Mouse (Mus musculus) lung, embryonic 16.5 days (tissue): ENCODE data around the gene Gpatch2. TPM values are rescaled to one million over a fixed set of nuclear protein-coding genes. Genes with fewer than 3 reads are reported as not detected.

Experiments
- ATAC-seq: fragments of 200-750 bp; cut with Nextera tagmentation; 2 replicates; pipeline ENCODE4 v1.8.0; 2017; ENCODE audit warnings: low read depth, mild to moderate bottlenecking, moderate library complexity
- H3K27ac ChIP-seq: fragments of 300-500 bp; sonication (generic); 2 replicates; pipeline ENCODE4 v1.5.1; 2014; ENCODE audit warnings: mild to moderate bottlenecking, control low read depth, low read length
- H3K27me3 ChIP-seq: fragments of 300-500 bp; sonication (generic); 2 replicates; pipeline ENCODE4 v1.6.1; 2014; ENCODE audit warnings: low read depth, low read length, mixed read lengths; ENCODE audit not compliant: control insufficient read depth, insufficient read depth
- H3K36me3 ChIP-seq: fragments of 300-500 bp; sonication (generic); 2 replicates; pipeline ENCODE4 v1.6.1; 2014; ENCODE audit warnings: low read length; ENCODE audit not compliant: control insufficient read depth, insufficient read depth
- H3K4me1 ChIP-seq: fragments of 300-500 bp; sonication (generic); replicated peaks from 2 replicates; pipeline ENCODE4 v1.6.1; 2014; ENCODE audit warnings: low read length, mixed read lengths; ENCODE audit not compliant: control insufficient read depth, insufficient read depth
- H3K4me2 ChIP-seq: fragments of 300-500 bp; sonication (generic); 2 replicates; pipeline ENCODE4 v1.6.1; 2014; ENCODE audit warnings: low read depth, low read length, control low read depth
- H3K4me3 ChIP-seq: fragments of 300-500 bp; sonication (generic); 2 replicates; pipeline ENCODE4 v1.5.1; 2014; ENCODE audit warnings: mild to moderate bottlenecking, low read length, control low read depth
- H3K9ac ChIP-seq: fragments of 300-500 bp; sonication (generic); 2 replicates; pipeline ENCODE4 v1.6.1; 2014; ENCODE audit warnings: low read length, control low read depth
- H3K9me3 ChIP-seq: fragments of 300-500 bp; sonication (generic); 2 replicates; pipeline ENCODE4 v1.6.1; 2016; ENCODE audit warnings: low read length; ENCODE audit not compliant: control insufficient read depth
- WGBS: fragments of 180-500 bp; shearing (Covaris S2); extraction: QIAGEN DNeasy Blood & Tissue Kit; methylation state at CpG from one replicate; pipeline ENCODE4 v1.1.7; 2014; 5-methylcytosine and 5-hydroxymethylcytosine counted together
- polyA plus RNA-seq: library from polyadenylated mRNA; unstranded; fragments of >200 nt; fragmentation: Nextera tagmentation; extraction: Ambion mirVana; gene quantifications from 2 replicates; pipeline ENCODE4 v1.2.1, GENCODE M21; 2015

Gpatch2 gene
- polyA plus RNA-seq, 1 experiment from 2014 or later = 18.5 TPM

DNA sequence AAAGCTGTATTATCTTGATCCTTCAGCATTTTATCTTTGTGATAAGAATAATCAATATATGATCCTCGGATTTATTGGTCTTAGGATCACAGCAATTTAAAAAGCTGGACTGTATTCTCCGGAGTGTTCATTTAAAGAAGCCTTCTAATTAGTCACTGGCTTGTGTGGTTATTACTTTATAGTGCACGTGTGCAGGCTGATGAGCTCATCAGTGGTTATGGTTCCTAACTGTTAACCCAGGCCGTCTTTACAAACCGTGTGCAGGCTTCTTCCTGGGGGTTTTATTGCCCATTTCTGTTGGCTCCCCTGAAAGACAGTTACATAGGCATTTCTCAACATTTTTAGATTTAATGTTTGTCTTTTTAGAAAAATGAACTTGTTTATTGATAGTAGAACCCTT, 63.2 kb downstream of the Gpatch2 start:
- H3K9me3 ChIP-seq = no peaks in the 10 kb centered on the region
- 76% methylated on average over 5 of the region's 5 CpGs for WGBS
- no peaks in the 10 kb centered on the region for H3K27me3 ChIP-seq

DNA sequence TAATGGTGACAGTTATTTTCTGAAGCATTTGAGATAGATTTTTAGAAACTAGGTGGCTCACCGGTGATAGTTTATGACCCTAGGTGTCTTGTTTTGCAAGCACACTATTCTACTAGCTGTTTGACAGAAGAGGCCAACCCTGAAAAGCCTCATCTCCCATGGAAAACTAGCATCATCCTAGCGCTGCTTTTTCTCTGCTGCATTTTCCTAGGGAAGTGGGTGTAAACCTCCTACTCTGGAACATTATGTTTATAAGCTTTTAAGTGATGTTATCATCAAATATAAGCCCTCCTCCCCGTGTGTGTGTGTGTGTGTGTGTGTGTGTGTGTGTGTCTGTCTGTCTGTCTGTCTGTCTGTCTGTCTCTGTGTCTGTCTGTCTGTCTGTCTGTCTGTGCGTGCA, 64.5 kb downstream of the Gpatch2 start:
- H3K9me3 ChIP-seq = no peaks in the 10 kb centered on the region
- no peak overlapping the region for H3K27ac ChIP-seq
- 0 out of 2 replicates have a peak, but pooled peaks cover 4% of the 10 kb centered on the region for H3K4me1 ChIP-seq
- no peaks in the 10 kb centered on the region for H3K27me3 ChIP-seq
- no peak overlapping the region for H3K4me2 ChIP-seq
- H3K4me3 ChIP-seq = no peak overlapping the region
- 74% methylated on average over 4 of the region's 4 CpGs for WGBS
- no peak for ATAC-seq
- no peak overlapping the region for H3K9ac ChIP-seq
- H3K36me3 ChIP-seq = no peaks in the 10 kb centered on the region

More for the DNA sequence above, 63.2 kb downstream of the Gpatch2 start:
- no peak for ATAC-seq
- Histone ChIP-seq H3K4me1 (0 out of 2 replicates have a peak, but pooled peaks cover 4% of the 10 kb centered on the region), H3K4me3 (no peak overlapping the region), H3K36me3 (no peaks in the 10 kb centered on the region), H3K27ac (no peak overlapping the region), H3K4me2 (no peak overlapping the region), H3K9ac (no peak overlapping the region)

DNA sequence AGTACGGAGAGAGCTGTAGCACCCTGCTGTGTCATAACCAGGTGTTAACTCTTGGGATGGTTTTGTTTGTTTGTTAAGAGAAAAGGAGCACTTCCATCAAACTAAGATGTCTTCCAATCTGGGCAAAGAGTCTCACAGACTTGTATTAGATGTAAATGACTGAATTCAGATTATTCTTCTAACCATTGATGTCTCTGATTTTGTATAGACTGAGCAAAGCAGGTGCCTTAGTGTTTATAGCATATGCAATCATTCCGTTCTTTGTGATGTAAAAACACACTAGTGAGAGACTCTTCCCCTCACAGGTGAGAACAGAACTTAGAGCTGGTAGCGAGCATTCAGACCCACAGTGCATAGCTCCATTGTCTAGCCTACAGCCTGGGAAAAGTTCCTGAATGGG, 67.0 kb downstream of the Gpatch2 start:
- WGBS = 80% methylated on average over 3 of the region's 3 CpGs
- no peak for ATAC-seq
- no peaks in the 10 kb centered on the region for H3K9me3 ChIP-seq

DNA sequence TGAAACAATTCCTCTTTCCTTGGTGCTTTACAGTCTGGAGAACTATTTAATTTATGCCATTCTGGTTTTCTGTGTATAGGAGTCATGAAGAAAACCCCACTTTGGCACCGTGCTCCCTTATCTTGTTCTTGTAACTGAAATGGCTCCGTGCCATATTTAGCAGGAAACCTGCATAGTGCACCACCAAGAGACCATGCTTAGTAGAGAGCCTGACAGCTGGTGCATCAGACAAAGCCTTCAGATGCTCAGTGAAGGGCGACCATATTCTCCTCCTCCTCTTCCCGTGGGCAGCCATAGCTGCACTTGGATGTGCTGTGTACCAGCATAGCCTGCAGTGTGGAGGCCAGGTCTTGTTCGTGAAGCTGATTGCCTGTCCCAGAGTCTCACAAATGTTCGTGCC, 67.5 kb downstream of the Gpatch2 start:
- Histone ChIP-seq H3K4me3 (no peak overlapping the region), H3K9me3 (no peaks in the 10 kb centered on the region), H3K9ac (no peak overlapping the region), H3K27ac (no peak overlapping the region), H3K36me3 (no peaks in the 10 kb centered on the region), H3K4me1 (0 out of 2 replicates have a peak, but pooled peaks cover 4% of the 10 kb centered on the region), H3K4me2 (no peak overlapping the region), H3K27me3 (no peaks in the 10 kb centered on the region)
- 69% methylated on average over 6 of the region's 6 CpGs for WGBS
- 0 out of 2 replicates have a peak, but pooled peaks have one; percentile 51 for ATAC-seq

More for the DNA sequence above, 67.0 kb downstream of the Gpatch2 start:
- no peak overlapping the region for H3K4me3 ChIP-seq
- no peak overlapping the region for H3K27ac ChIP-seq
- no peaks in the 10 kb centered on the region for H3K36me3 ChIP-seq
- H3K9ac ChIP-seq = no peak overlapping the region
- H3K27me3 ChIP-seq = no peaks in the 10 kb centered on the region
- 0 out of 2 replicates have a peak, but pooled peaks cover 4% of the 10 kb centered on the region for H3K4me1 ChIP-seq
- H3K4me2 ChIP-seq = no peak overlapping the region

- no peaks in the 10 kb centered on the region for H3K9me3 ChIP-seq
- no peak overlapping the region for H3K9ac ChIP-seq
- 0 out of 2 replicates have a peak, but pooled peaks cover 4% of the 10 kb centered on the region for H3K4me1 ChIP-seq
- no peak overlapping the region for H3K4me2 ChIP-seq
- WGBS = 59% methylated on average over 8 of the region's 8 CpGs
- H3K36me3 ChIP-seq = no peaks in the 10 kb centered on the region
- H3K4me3 ChIP-seq = no peak overlapping the region
- H3K27ac ChIP-seq = no peak overlapping the region
- no peaks in the 10 kb centered on the region for H3K27me3 ChIP-seq
- ATAC-seq = no peak
These were observed 70.4 kb downstream of the Gpatch2 start for GRCm38 (mm10) chr1:187285735-187286134.

DNA sequence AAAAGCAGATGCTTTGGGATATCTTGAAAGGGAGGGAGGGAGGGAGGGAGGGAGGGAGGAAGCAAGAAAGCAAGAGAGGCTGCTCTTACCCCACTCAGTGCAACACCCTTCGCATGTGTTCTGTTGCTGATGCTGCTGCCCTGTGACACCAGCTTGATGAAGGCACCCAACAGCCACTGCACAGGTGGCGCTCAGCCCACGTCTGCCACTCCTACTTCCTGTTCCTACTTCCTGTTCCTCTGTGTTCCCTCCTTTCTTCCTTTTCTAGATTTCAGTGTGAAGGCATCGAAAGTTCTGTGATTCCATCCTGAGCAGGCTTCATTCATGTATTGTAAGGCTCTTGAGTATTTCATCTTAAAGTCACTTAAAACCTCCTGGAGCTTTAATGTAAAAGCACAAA, 71.1 kb downstream of the Gpatch2 start:
- H3K27ac ChIP-seq = no peak overlapping the region
- H3K4me3 ChIP-seq = no peak overlapping the region
- no peak for ATAC-seq
- no peak overlapping the region for H3K9ac ChIP-seq
- H3K9me3 ChIP-seq = no peaks in the 10 kb centered on the region
- H3K27me3 ChIP-seq = no peaks in the 10 kb centered on the region
- no peaks in the 10 kb centered on the region for H3K36me3 ChIP-seq
- 0 out of 2 replicates have a peak, but pooled peaks cover 4% of the 10 kb centered on the region for H3K4me1 ChIP-seq
- 75% methylated on average over 4 of the region's 4 CpGs for WGBS
- no peak overlapping the region for H3K4me2 ChIP-seq

GRCm38 (mm10) chr1:187286924-187287323, 71.6 kb downstream of the Gpatch2 start:
- no peaks in the 10 kb centered on the region for H3K36me3 ChIP-seq
- no peak overlapping the region for H3K4me2 ChIP-seq
- no peaks in the 10 kb centered on the region for H3K27me3 ChIP-seq
- H3K27ac ChIP-seq = no peak overlapping the region
- H3K4me1 ChIP-seq = 0 out of 2 replicates have a peak, but pooled peaks cover 4% of the 10 kb centered on the region
- no peaks in the 10 kb centered on the region for H3K9me3 ChIP-seq
- WGBS = 73% methylated on average over 3 of the region's 3 CpGs
- H3K4me3 ChIP-seq = no peak overlapping the region
- no peak overlapping the region for H3K9ac ChIP-seq
- no peak for ATAC-seq

DNA sequence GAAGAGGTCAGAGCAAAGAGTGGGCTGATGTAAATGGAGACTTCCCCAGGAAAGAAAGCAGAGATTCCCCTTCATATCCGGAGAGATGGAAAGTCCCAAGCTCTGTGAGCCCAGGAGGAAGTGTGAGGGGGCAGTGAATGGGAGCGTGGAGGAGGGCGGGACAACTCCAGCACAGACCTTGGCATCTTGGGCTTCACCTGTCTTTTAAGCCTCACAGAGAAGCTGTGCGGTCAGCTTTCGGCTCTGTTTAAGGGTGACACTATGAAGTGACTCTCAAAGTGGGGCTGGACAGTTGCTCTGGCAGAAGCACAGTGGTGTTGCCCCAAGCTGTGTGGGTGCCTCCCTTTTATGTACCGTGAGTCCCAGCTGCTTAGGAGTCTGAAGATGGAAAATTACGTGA, 74.9 kb downstream of the Gpatch2 start:
- Histone ChIP-seq H3K36me3 (no peaks in the 10 kb centered on the region), H3K27ac (no peak overlapping the region), H3K4me1 (0 out of 2 replicates have a peak, but pooled peaks cover 2% of the 10 kb centered on the region), H3K4me3 (no peak overlapping the region), H3K9me3 (no peaks in the 10 kb centered on the region), H3K27me3 (no peaks in the 10 kb centered on the region), H3K9ac (no peak overlapping the region), H3K4me2 (no peak overlapping the region)
- 89% methylated on average over 7 of the region's 7 CpGs for WGBS
- ATAC-seq = no peak

DNA sequence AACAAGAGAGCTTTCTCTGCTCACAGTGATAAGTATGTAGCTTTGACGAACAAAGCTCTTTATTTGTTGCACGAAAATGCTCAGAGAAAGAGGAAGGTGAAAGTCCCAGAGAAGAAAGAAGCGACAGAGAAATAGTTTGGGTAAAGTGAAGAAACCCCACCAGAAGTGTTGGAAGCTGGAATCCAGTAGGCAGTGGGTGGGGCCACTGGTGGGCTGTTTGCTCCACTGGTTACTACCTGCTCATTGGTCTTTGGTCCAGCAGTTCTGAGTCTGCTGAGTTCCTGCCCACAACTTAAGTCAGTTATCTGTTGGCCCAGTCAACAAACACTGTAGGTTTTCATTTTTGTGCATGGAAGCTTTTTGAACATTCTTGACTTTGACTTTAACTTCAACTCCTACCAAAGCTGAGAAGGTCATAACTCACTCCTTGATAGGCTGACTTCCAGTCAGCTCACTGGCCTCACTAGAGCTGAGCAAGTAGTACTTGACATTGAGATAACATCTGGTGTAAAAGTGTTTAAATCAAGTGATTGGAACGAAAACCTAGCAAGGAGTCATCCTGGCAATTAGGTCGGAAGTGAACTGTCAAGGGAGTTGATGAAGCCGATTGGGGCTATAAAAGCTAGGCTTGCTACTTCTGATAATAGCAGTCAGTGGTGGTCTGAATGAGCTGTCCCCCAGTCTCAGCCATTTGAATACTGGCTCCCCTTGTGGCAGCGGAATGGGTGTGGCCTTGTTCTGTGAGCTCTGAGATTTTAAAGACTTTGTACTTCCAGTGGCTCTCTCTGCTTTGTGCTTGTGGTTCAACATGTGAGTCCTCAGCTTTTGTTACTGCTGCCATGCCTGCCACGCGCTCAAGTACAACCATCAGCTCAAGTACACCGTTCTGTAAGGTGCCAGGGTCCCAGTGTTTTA, 76.4 kb downstream of the Gpatch2 start:
- H3K9me3 ChIP-seq = no peaks in the 10 kb centered on the region
- H3K27ac ChIP-seq = no peak overlapping the region
- WGBS = 76% methylated on average over 10 of the region's 10 CpGs
- no peak overlapping the region for H3K4me2 ChIP-seq
- H3K9ac ChIP-seq = no peak overlapping the region
- no peaks in the 10 kb centered on the region for H3K36me3 ChIP-seq
- ATAC-seq = no peak
- H3K27me3 ChIP-seq = no peaks in the 10 kb centered on the region
- H3K4me1 ChIP-seq = 0 out of 2 replicates have a peak, but pooled peaks cover 2% of the 10 kb centered on the region
- no peak overlapping the region for H3K4me3 ChIP-seq
